Mouse (Mus musculus) erythroblast, embryonic 14.5 days (primary cell): ENCODE data around the gene Gm49368.

Experiments
- GATA1 ChIP-seq: IDR thresholded peaks from 2 replicates; pipeline ENCODE4 v1.6.1; 2012; ENCODE audit warnings: low read length, inconsistent platforms, mixed read lengths
- TAL1 ChIP-seq: IDR thresholded peaks from 3 replicates; pipeline ENCODE4 v1.6.1; 2012; ENCODE audit warnings: low read length, inconsistent platforms, mixed read lengths

- TF ChIP-seq GATA1 (no peak), TAL1 (no peak)
Measured at GRCm38 (mm10) chr7:128128741-128129720, 66.5 kb downstream of the Gm49368 start, which contains the start of gene Itgax.
